Mouse (Mus musculus) thymus, adult 2 months (tissue): Measurements from ENCODE around the gene Rap1gap.

Source experiments
- CTCF ChIP-seq: fragments of 200-500 bp; IDR thresholded peaks from 2 replicates; pipeline ENCODE4 v1.5.1; 2012; ENCODE audit warnings: mild to moderate bottlenecking, control low read depth, low read length, moderate library complexity, borderline replicate concordance; ENCODE audit not compliant: control insufficient read depth, poor library complexity, insufficient read depth; ENCODE audit errors: extremely low read depth
- POLR2A ChIP-seq: fragments of 200-500 bp; IDR thresholded peaks from 2 replicates; pipeline ENCODE4 v1.6.1; 2012; ENCODE audit warnings: mild to moderate bottlenecking, low read length, control low read depth, moderate library complexity; ENCODE audit not compliant: control insufficient read depth, poor library complexity, insufficient read depth; ENCODE audit errors: extremely low read depth

GRCm38 (mm10) chr4:137723527-137723926 is 59.0 kb downstream of the Rap1gap start:
- no peak for TF ChIP-seq CTCF
- TF ChIP-seq POLR2A: no peak
